Mouse (Mus musculus) forebrain, embryonic 15.5 days (tissue): ENCODE results near the gene Edn1. TPM values are rescaled to one million over a fixed set of nuclear protein-coding genes. Genes with fewer than 3 reads are reported as not detected.

Experiments
- ATAC-seq: fragments of 200-750 bp; cut with Nextera tagmentation; replicated peaks from 2 replicates; pipeline ENCODE4 v1.8.0; 2017; ENCODE audit warnings: mild to moderate bottlenecking, moderate TSS enrichment, moderate library complexity
- H3K27ac ChIP-seq: fragments of 300-500 bp; sonication (generic); replicated peaks from 2 replicates; pipeline ENCODE4 v1.5.1; 2015; ENCODE audit warnings: mild to moderate bottlenecking, inconsistent platforms
- H3K27me3 ChIP-seq: fragments of 300-500 bp; sonication (generic); 2 replicates; pipeline ENCODE4 v1.6.1; 2015; ENCODE audit warnings: inconsistent platforms
- H3K36me3 ChIP-seq: fragments of 300-500 bp; sonication (generic); 2 replicates; pipeline ENCODE4 v1.6.1; 2015; ENCODE audit warnings: mild to moderate bottlenecking, inconsistent platforms
- H3K4me1 ChIP-seq: fragments of 300-500 bp; sonication (generic); 2 replicates; pipeline ENCODE4 v1.6.1; 2015; ENCODE audit warnings: inconsistent platforms
- H3K4me2 ChIP-seq: fragments of 300-500 bp; sonication (generic); replicated peaks from 2 replicates; pipeline ENCODE4 v1.6.1; 2015; ENCODE audit warnings: mild to moderate bottlenecking, inconsistent platforms
- H3K4me3 ChIP-seq: fragments of 300-500 bp; sonication (generic); 2 replicates; pipeline ENCODE4 v1.5.1; 2015; ENCODE audit warnings: mild to moderate bottlenecking, inconsistent platforms
- H3K9ac ChIP-seq: fragments of 300-500 bp; sonication (generic); replicated peaks from 2 replicates; pipeline ENCODE4 v1.6.1; 2015; ENCODE audit warnings: mild to moderate bottlenecking, inconsistent platforms
- H3K9me3 ChIP-seq: fragments of 300-500 bp; sonication (generic); 2 replicates; pipeline ENCODE4 v1.6.1; 2016; ENCODE audit warnings: inconsistent platforms
- WGBS: fragments of 180-500 bp; shearing (Covaris S2); methylation state at CpG from one replicate; pipeline ENCODE4 v1.1.7; 2015; ENCODE audit warnings: mixed read lengths; 5-methylcytosine and 5-hydroxymethylcytosine counted together
- polyA plus RNA-seq: library from polyadenylated mRNA; unstranded; fragments of >200 nt; fragmentation: Nextera tagmentation; extraction: Ambion mirVana; gene quantifications from 2 replicates; pipeline ENCODE4 v1.2.1, GENCODE M21; 2015

Edn1 gene
- polyA plus RNA-seq = 1.4 TPM in 2 replicates

- ATAC-seq = peak; percentile 57
- H3K4me2 ChIP-seq = peak within 1 kb of the TSS; percentile 84
These were observed at the start of gene Edn1 for GRCm38 (mm10) chr13:42301161-42301721. Gene Edn1, plus strand, starts transcription at chr13:42301476.

GRCm38 (mm10) chr13:42253821-42254220 lies 47.5 kb upstream of the Edn1 start:
- Histone ChIP-seq H3K9me3 (no peaks in the 10 kb centered on the region), H3K4me2 (no peak overlapping the region), H3K4me1 (no peaks in the 10 kb centered on the region), H3K9ac (no peak overlapping the region), H3K4me3 (no peak overlapping the region), H3K36me3 (no peaks in the 10 kb centered on the region), H3K27ac (no peak overlapping the region), H3K27me3 (no peaks in the 10 kb centered on the region)
- ATAC-seq = no peak
- WGBS = 87% methylated on average over 5 of the region's 5 CpGs

More at GRCm38 (mm10) chr13:42301161-42301721, at the start of gene Edn1:
- H3K9me3 ChIP-seq = no peaks in the 10 kb centered on the region
- peaks cover 16% of the 10 kb centered on the region; the same call in 1 of the 2 replicates for H3K27me3 ChIP-seq
- H3K4me1 ChIP-seq = peaks cover 19% of the 10 kb centered on the region
- peak within 1 kb of the TSS; percentile 42 for H3K4me3 ChIP-seq
- peak within 1 kb of the TSS; percentile 38 for H3K9ac ChIP-seq
- H3K36me3 ChIP-seq = no peaks in the 10 kb centered on the region
- WGBS = 2% methylated on average over 26 of the region's 26 CpGs
- H3K27ac ChIP-seq = no peak within 1 kb of the TSS

- H3K36me3 ChIP-seq = no peaks in the 10 kb centered on the region
- 76% methylated on average over 1 of the region's 1 CpGs for WGBS
These were observed 46.2 kb upstream of the Edn1 start for GRCm38 (mm10) chr13:42255105-42255504.

GRCm38 (mm10) chr13:42258422-42258821 lies 42.9 kb upstream of the Edn1 start:
- Histone ChIP-seq H3K36me3 (no peaks in the 10 kb centered on the region), H3K9ac (no peak overlapping the region), H3K4me2 (no peak overlapping the region), H3K4me3 (no peak overlapping the region), H3K9me3 (no peaks in the 10 kb centered on the region), H3K27me3 (no peaks in the 10 kb centered on the region), H3K27ac (no peak overlapping the region), H3K4me1 (no peaks in the 10 kb centered on the region)
- ATAC-seq = no peak
- 93% methylated on average over 5 of the region's 5 CpGs for WGBS

More at GRCm38 (mm10) chr13:42255105-42255504, 46.2 kb upstream of the Edn1 start:
- Histone ChIP-seq H3K4me1 (no peaks in the 10 kb centered on the region), H3K4me2 (no peak overlapping the region), H3K27ac (no peak overlapping the region), H3K4me3 (no peak overlapping the region), H3K9me3 (no peaks in the 10 kb centered on the region), H3K27me3 (no peaks in the 10 kb centered on the region), H3K9ac (no peak overlapping the region)
- no peak for ATAC-seq

GRCm38 (mm10) chr13:42260667-42261066 lies 40.6 kb upstream of the Edn1 start:
- no peaks in the 10 kb centered on the region for H3K9me3 ChIP-seq
- 90% methylated on average over 6 of the region's 6 CpGs for WGBS
- H3K4me2 ChIP-seq = no peak overlapping the region
- H3K36me3 ChIP-seq = no peaks in the 10 kb centered on the region
- H3K27ac ChIP-seq = no peak overlapping the region
- ATAC-seq = no peak
- no peaks in the 10 kb centered on the region for H3K27me3 ChIP-seq
- no peak overlapping the region for H3K4me3 ChIP-seq
- no peak overlapping the region for H3K9ac ChIP-seq
- H3K4me1 ChIP-seq = no peaks in the 10 kb centered on the region

- Histone ChIP-seq H3K9me3 (no peaks in the 10 kb centered on the region), H3K27me3 (no peaks in the 10 kb centered on the region), H3K27ac (no peak overlapping the region), H3K36me3 (no peaks in the 10 kb centered on the region), H3K4me1 (peaks cover 4% of the 10 kb centered on the region; the same call in 1 of the 2 replicates), H3K9ac (no peak overlapping the region), H3K4me2 (no peak overlapping the region), H3K4me3 (no peak overlapping the region)
- 41% methylated on average over 9 of the region's 9 CpGs for WGBS
- no peak for ATAC-seq
These were observed 31.2 kb upstream of the Edn1 start for GRCm38 (mm10) chr13:42270051-42270450.

- no peaks in the 10 kb centered on the region for H3K27me3 ChIP-seq
- H3K4me3 ChIP-seq = no peak overlapping the region
- no peak overlapping the region for H3K27ac ChIP-seq
- H3K36me3 ChIP-seq = no peaks in the 10 kb centered on the region
- WGBS = 89% methylated on average over 9 of the region's 9 CpGs
- H3K4me2 ChIP-seq = no peak overlapping the region
- no peaks in the 10 kb centered on the region for H3K4me1 ChIP-seq
- no peak for ATAC-seq
- H3K9ac ChIP-seq = no peak overlapping the region
- no peaks in the 10 kb centered on the region for H3K9me3 ChIP-seq
These were observed 24.4 kb upstream of the Edn1 start for GRCm38 (mm10) chr13:42276774-42277454.

GRCm38 (mm10) chr13:42277751-42278150 lies 23.5 kb upstream of the Edn1 start:
- Histone ChIP-seq H3K9me3 (no peaks in the 10 kb centered on the region), H3K36me3 (no peaks in the 10 kb centered on the region), H3K9ac (no peak overlapping the region), H3K4me1 (no peaks in the 10 kb centered on the region), H3K27ac (no peak overlapping the region), H3K4me3 (no peak overlapping the region), H3K27me3 (no peaks in the 10 kb centered on the region), H3K4me2 (no peak overlapping the region)
- ATAC-seq = no peak
- 91% methylated on average over 2 of the region's 2 CpGs for WGBS

GRCm38 (mm10) chr13:42285896-42286295 lies 15.4 kb upstream of the Edn1 start:
- no peak for ATAC-seq
- no peaks in the 10 kb centered on the region for H3K36me3 ChIP-seq
- no peaks in the 10 kb centered on the region for H3K27me3 ChIP-seq
- H3K9me3 ChIP-seq = no peaks in the 10 kb centered on the region
- no peak overlapping the region for H3K9ac ChIP-seq
- no peaks in the 10 kb centered on the region for H3K4me1 ChIP-seq
- H3K27ac ChIP-seq = no peak overlapping the region
- no peak overlapping the region for H3K4me2 ChIP-seq
- H3K4me3 ChIP-seq = no peak overlapping the region
- WGBS = 88% methylated on average over 3 of the region's 3 CpGs

- Histone ChIP-seq H3K36me3 (no peaks in the 10 kb centered on the region), H3K4me3 (no peak overlapping the region), H3K27ac (no peak overlapping the region), H3K4me1 (no peaks in the 10 kb centered on the region), H3K9ac (no peak overlapping the region), H3K27me3 (no peaks in the 10 kb centered on the region), H3K9me3 (no peaks in the 10 kb centered on the region), H3K4me2 (no peak overlapping the region)
- WGBS = 93% methylated on average over 4 of the region's 4 CpGs
- ATAC-seq = no peak
These were observed 14.5 kb upstream of the Edn1 start for GRCm38 (mm10) chr13:42286768-42287167.

GRCm38 (mm10) chr13:42292593-42292992 lies 8.7 kb upstream of the Edn1 start:
- H3K36me3 ChIP-seq = no peaks in the 10 kb centered on the region
- H3K9me3 ChIP-seq = no peaks in the 10 kb centered on the region
- H3K4me2 ChIP-seq = no peak overlapping the region
- 90% methylated on average over 5 of the region's 5 CpGs for WGBS
- no peak overlapping the region for H3K9ac ChIP-seq
- no peaks in the 10 kb centered on the region for H3K4me1 ChIP-seq
- ATAC-seq = no peak
- no peak overlapping the region for H3K27ac ChIP-seq
- H3K4me3 ChIP-seq = no peak overlapping the region
- H3K27me3 ChIP-seq = no peaks in the 10 kb centered on the region

GRCm38 (mm10) chr13:42298302-42298701 lies 3.0 kb upstream of the Edn1 start:
- H3K4me2 ChIP-seq = no peak overlapping the region
- H3K36me3 ChIP-seq = no peaks in the 10 kb centered on the region
- H3K4me3 ChIP-seq = no peak overlapping the region
- H3K9ac ChIP-seq = no peak overlapping the region
- peaks cover 19% of the 10 kb centered on the region for H3K4me1 ChIP-seq
- H3K27ac ChIP-seq = no peak overlapping the region
- no peak for ATAC-seq
- 59% methylated on average over 8 of the region's 8 CpGs for WGBS
- H3K27me3 ChIP-seq = peaks cover 5% of the 10 kb centered on the region; the same call in 1 of the 2 replicates
- no peaks in the 10 kb centered on the region for H3K9me3 ChIP-seq
